Mouse (Mus musculus) stomach, postnatal 0 days (tissue): ENCODE results near the gene Grtp1. TPM values are rescaled to one million over a fixed set of nuclear protein-coding genes. Genes with fewer than 3 reads are reported as not detected.

Experiments
- ATAC-seq: fragments of 200-750 bp; cut with Nextera tagmentation; 2 replicates; pipeline ENCODE4 v1.8.0; 2017; ENCODE audit not compliant: low FRiP score, low TSS enrichment
- DNase-seq: peaks from one replicate; pipeline ENCODE4 v3.0.0-alpha.2; 2016; ENCODE audit warnings: low spot score
- H3K27ac ChIP-seq: fragments of 300-500 bp; sonication (generic); replicated peaks from 2 replicates; pipeline ENCODE4 v1.5.1; 2014; ENCODE audit warnings: mild to moderate bottlenecking, control low read depth
- H3K27me3 ChIP-seq: fragments of 300-500 bp; sonication (generic); 2 replicates; pipeline ENCODE4 v1.6.1; 2014; ENCODE audit warnings: low read length; ENCODE audit not compliant: control insufficient read depth, insufficient read depth
- H3K36me3 ChIP-seq: fragments of 300-500 bp; sonication (generic); 2 replicates; pipeline ENCODE4 v1.6.1; 2014; ENCODE audit warnings: low read length, mixed read lengths; ENCODE audit not compliant: control insufficient read depth, insufficient read depth
- H3K4me1 ChIP-seq: fragments of 300-500 bp; sonication (generic); replicated peaks from 2 replicates; pipeline ENCODE4 v1.6.1; 2014; ENCODE audit warnings: antibody characterized with exemption; ENCODE audit not compliant: control insufficient read depth, insufficient read depth
- H3K4me2 ChIP-seq: fragments of 300-500 bp; sonication (generic); replicated peaks from 2 replicates; pipeline ENCODE4 v1.6.1; 2014; ENCODE audit warnings: low read depth, mild to moderate bottlenecking, control low read depth, moderate library complexity
- H3K4me3 ChIP-seq: fragments of 300-500 bp; sonication (generic); 2 replicates; pipeline ENCODE4 v1.5.1; 2014; ENCODE audit warnings: low read depth, low read length, control low read depth
- H3K9ac ChIP-seq: fragments of 300-500 bp; sonication (generic); 2 replicates; pipeline ENCODE4 v1.6.1; 2014; ENCODE audit warnings: mild to moderate bottlenecking, low read length, control low read depth, mixed read lengths
- H3K9me3 ChIP-seq: fragments of 300-500 bp; sonication (generic); 2 replicates; pipeline ENCODE4 v1.6.1; 2016; ENCODE audit warnings: low read length; ENCODE audit not compliant: control insufficient read depth
- CTCF ChIP-seq: IDR thresholded peaks from 2 replicates; pipeline ENCODE4 v1.5.1; 2016; ENCODE audit warnings: antibody characterized with exemption, low read depth, mild to moderate bottlenecking, moderate library complexity
- EP300 ChIP-seq: optimal IDR thresholded peaks from 2 replicates; pipeline ENCODE3; 2016; ENCODE audit warnings: antibody characterized with exemption
- WGBS: fragments of 180-500 bp; shearing (Covaris S2); extraction: QIAGEN DNeasy Blood & Tissue Kit; methylation state at CpG from one replicate; pipeline ENCODE4 v1.1.7; 2014; 5-methylcytosine and 5-hydroxymethylcytosine counted together
- polyA plus RNA-seq: library from polyadenylated mRNA; unstranded; fragments of >200 nt; fragmentation: Nextera tagmentation; extraction: Ambion mirVana; gene quantifications from 2 replicates; pipeline ENCODE4 v1.2.1, GENCODE M21; 2015

Gene Grtp1
- polyA plus RNA-seq, result 30.6 and 31.8 TPM in 2 replicates

- H3K4me2 ChIP-seq, result peak within 1 kb of the TSS; percentile 84
- TF ChIP-seq EP300 (no peak), CTCF (no peak)
- under 1% methylated on average over 54 of the region's 58 CpGs for WGBS
- no peaks in the 10 kb centered on the region for H3K27me3 ChIP-seq
- H3K9me3 ChIP-seq, result no peaks in the 10 kb centered on the region
- H3K27ac ChIP-seq, result peak within 1 kb of the TSS; percentile 84
- H3K4me1 ChIP-seq, result no peaks in the 10 kb centered on the region
- ATAC-seq (peak; percentile 41), DNase-seq (peak; percentile 82)
- H3K9ac ChIP-seq, result peak within 1 kb of the TSS; percentile 70
- peak within 1 kb of the TSS; percentile 79 for H3K4me3 ChIP-seq
- H3K36me3 ChIP-seq, result no peaks in the 10 kb centered on the region
These were observed at the start of gene Grtp1 for GRCm38 (mm10) chr8:13200301-13201012. Gene Grtp1, minus strand, starts transcription at chr8:13200620.

- DNase-seq (no peak), ATAC-seq (no peak)
- Histone ChIP-seq H3K27ac (no peak overlapping the region), H3K4me1 (no peaks in the 10 kb centered on the region), H3K4me2 (no peak overlapping the region), H3K4me3 (no peak overlapping the region), H3K27me3 (no peaks in the 10 kb centered on the region), H3K9me3 (no peaks in the 10 kb centered on the region), H3K36me3 (no peaks in the 10 kb centered on the region), H3K9ac (no peak overlapping the region)
- TF ChIP-seq CTCF, result no peak
- TF ChIP-seq EP300, result no peak
- WGBS, result 77% methylated on average over 11 of the region's 11 CpGs
These were observed 44.0 kb upstream of the Grtp1 start for GRCm38 (mm10) chr8:13244343-13244880.

- TF ChIP-seq CTCF, result no peak
- TF ChIP-seq EP300, result no peak
- no peaks in the 10 kb centered on the region for H3K4me1 ChIP-seq
- H3K4me2 ChIP-seq, result no peak overlapping the region
- no peak overlapping the region for H3K9ac ChIP-seq
- H3K27me3 ChIP-seq, result no peaks in the 10 kb centered on the region
- H3K27ac ChIP-seq, result no peak overlapping the region
- H3K4me3 ChIP-seq, result no peak overlapping the region
- WGBS, result 84% methylated on average over 10 of the region's 10 CpGs
- ATAC-seq (no peak), DNase-seq (no peak)
- H3K36me3 ChIP-seq, result no peaks in the 10 kb centered on the region
- H3K9me3 ChIP-seq, result no peaks in the 10 kb centered on the region
These were observed 42.8 kb upstream of the Grtp1 start for GRCm38 (mm10) chr8:13242985-13243870.

GRCm38 (mm10) chr8:13240691-13241090 lies 40.3 kb upstream of the Grtp1 start:
- 62% methylated on average over 7 of the region's 7 CpGs for WGBS
- no peak overlapping the region for H3K4me2 ChIP-seq
- H3K9me3 ChIP-seq, result no peaks in the 10 kb centered on the region
- ATAC-seq, result no peak
- no peaks in the 10 kb centered on the region for H3K36me3 ChIP-seq
- H3K27me3 ChIP-seq, result no peaks in the 10 kb centered on the region
- no peak overlapping the region for H3K4me3 ChIP-seq
- H3K4me1 ChIP-seq, result no peaks in the 10 kb centered on the region
- no peak for DNase-seq
- no peak overlapping the region for H3K9ac ChIP-seq
- H3K27ac ChIP-seq, result no peak overlapping the region
- no peak for TF ChIP-seq CTCF

GRCm38 (mm10) chr8:13240055-13240454 lies 39.6 kb upstream of the Grtp1 start:
- no peak for ATAC-seq
- 85% methylated on average over 9 of the region's 9 CpGs for WGBS
- no peak overlapping the region for H3K9ac ChIP-seq
- no peak overlapping the region for H3K4me2 ChIP-seq
- no peaks in the 10 kb centered on the region for H3K4me1 ChIP-seq
- no peaks in the 10 kb centered on the region for H3K27me3 ChIP-seq
- no peak for DNase-seq
- H3K36me3 ChIP-seq, result no peaks in the 10 kb centered on the region
- no peak for TF ChIP-seq CTCF
- TF ChIP-seq EP300, result no peak
- H3K4me3 ChIP-seq, result no peak overlapping the region
- no peak overlapping the region for H3K27ac ChIP-seq
- no peaks in the 10 kb centered on the region for H3K9me3 ChIP-seq

- Histone ChIP-seq H3K9ac (no peak overlapping the region), H3K36me3 (no peaks in the 10 kb centered on the region), H3K27me3 (no peaks in the 10 kb centered on the region), H3K27ac (no peak overlapping the region), H3K4me3 (no peak overlapping the region), H3K4me1 (no peaks in the 10 kb centered on the region), H3K9me3 (no peaks in the 10 kb centered on the region), H3K4me2 (no peak overlapping the region)
- DNase-seq (no peak), ATAC-seq (no peak)
- no peak for TF ChIP-seq CTCF
- no peak for TF ChIP-seq EP300
- 87% methylated on average over 13 of the region's 13 CpGs for WGBS
These were observed 34.4 kb upstream of the Grtp1 start for GRCm38 (mm10) chr8:13234803-13235202.
